Mouse (Mus musculus): ENCODE measurements at regions not wholly inside any gene's neighbourhood (a gene's known extent, or its start where the extent isn't known, plus 50 kb on each side); places are given as distances from the start of the nearest gene placed in this dataset.
"Not testable (repeated sequence)": the region's sequence is repeated elsewhere in the genome, so short reads cannot be mapped to it uniquely, and the experiment has no call there.

DNA sequence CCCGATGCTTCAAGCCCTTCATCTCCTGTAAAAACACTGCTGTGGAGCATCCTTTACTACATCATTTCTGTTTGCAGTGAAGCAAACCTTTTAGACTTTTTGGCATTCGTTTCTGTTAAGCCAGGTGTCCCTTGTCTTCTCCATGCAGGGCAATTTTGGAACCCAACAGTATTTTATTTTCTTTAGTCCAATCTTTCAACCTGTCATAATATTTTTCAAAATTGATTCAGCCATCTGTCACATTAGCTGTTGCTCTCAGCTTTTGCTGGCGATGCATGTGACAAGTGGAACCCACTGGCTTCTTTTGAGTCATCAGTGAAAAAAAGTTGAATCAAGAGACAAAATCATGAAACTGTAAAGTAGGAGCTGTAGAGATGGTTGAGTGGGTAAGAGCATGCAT, 317.9 kb upstream of the Col8a1 start:
- Histone ChIP-seq H3K36me3 (no peaks in the 10 kb centered on the region), H3K9me3 (replicated peaks) (no peaks in the 10 kb centered on the region), H3K4me2 (replicated peaks) (no peak overlapping the region), H3K27ac (no peak overlapping the region), H3K4me1 (no peaks in the 10 kb centered on the region), H3K9ac (no peak overlapping the region), H3K4me3 (no peak overlapping the region), H3K27me3 (no peaks in the 10 kb centered on the region)
- no peak for ATAC-seq (ENCODE audit: low FRiP score)
- 87% methylated on average over 3 of the region's 3 CpGs for WGBS

DNA sequence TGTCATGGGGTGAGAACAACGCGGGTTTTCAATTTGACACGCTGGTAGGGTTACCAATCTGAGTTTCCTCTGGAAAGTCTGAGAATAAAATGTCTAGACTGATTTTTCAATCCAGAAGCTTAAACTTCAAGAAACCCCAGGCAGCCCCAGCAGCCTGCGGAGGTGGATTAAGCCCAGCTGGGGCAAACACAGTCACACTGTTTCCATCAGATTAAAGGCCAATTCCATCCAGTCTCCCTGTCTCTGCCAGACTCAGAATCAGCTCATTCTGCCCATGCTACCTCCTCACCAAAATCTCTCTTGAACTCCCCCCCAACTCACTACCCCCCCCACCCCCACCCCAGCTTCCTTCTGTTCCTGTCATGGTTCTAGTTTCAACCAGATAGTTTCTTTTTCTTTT, 307.9 kb upstream of the Dcbld2 start:
- no peak overlapping the region for H3K27ac ChIP-seq
- H3K9ac ChIP-seq = no peak overlapping the region
- no peak overlapping the region for H3K4me3 ChIP-seq
- 50% methylated on average over 4 of the region's 4 CpGs for WGBS
- H3K4me2 ChIP-seq (replicated peaks) = no peak overlapping the region
- no peaks in the 10 kb centered on the region for H3K27me3 ChIP-seq
- no peaks in the 10 kb centered on the region for H3K36me3 ChIP-seq
- H3K4me1 ChIP-seq = no peaks in the 10 kb centered on the region
- ATAC-seq (ENCODE audit: low FRiP score) = no peak
- H3K9me3 ChIP-seq (replicated peaks) = no peaks in the 10 kb centered on the region

DNA sequence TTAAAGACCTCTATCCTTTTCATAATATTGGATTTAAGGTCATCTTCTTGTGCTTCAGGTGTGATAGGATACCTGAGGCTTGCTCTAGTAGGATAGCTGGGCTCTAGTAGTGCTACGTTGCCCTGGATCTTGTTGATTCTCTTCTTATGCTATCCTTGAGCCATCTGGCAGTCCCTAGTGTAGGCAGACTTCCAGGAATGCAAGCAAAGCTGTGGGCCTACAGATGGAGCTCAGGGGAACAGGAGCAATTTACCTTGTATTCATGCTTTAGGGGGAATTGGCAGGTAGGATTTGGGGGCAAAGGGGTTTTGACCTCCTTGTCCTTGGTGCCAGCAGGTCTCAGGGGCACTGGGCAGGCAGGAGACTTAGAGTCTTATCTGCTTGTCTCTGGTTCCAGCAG, 297.8 kb upstream of the Dcbld2 start:
- no peak overlapping the region for H3K27ac ChIP-seq
- no peaks in the 10 kb centered on the region for H3K27me3 ChIP-seq
- ATAC-seq (ENCODE audit: low FRiP score) = no peak
- H3K4me3 ChIP-seq = no peak overlapping the region
- no peak overlapping the region for H3K4me2 ChIP-seq (replicated peaks)
- H3K36me3 ChIP-seq = no peaks in the 10 kb centered on the region
- WGBS = 78% methylated on average over 1 of the region's 1 CpGs
- no peak overlapping the region for H3K9ac ChIP-seq
- no peaks in the 10 kb centered on the region for H3K4me1 ChIP-seq
- H3K9me3 ChIP-seq (replicated peaks) = no peaks in the 10 kb centered on the region

DNA sequence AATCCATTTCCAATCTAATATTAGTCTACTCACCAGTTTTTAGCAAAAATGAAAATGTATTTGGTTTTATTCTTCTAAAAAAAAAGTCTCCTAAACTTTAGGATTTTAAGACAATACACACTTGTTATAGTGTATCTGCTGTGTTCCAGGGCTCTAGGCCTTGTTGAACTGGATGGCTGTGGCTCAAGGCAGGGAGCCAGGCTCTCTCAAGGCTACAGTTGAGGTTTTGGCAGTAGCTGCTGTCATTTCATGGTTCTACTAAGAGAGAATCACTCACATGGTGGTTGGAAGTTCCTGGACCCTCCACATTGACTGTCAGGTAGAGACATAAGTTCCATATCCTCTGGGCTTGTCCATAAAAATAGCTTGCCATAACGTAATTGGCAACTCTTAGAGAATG, 282.2 kb upstream of the Dcbld2 start:
- no peaks in the 10 kb centered on the region for H3K27me3 ChIP-seq
- H3K4me3 ChIP-seq = no peak overlapping the region
- H3K9ac ChIP-seq = no peak overlapping the region
- no peak for ATAC-seq (ENCODE audit: low FRiP score)
- no peaks in the 10 kb centered on the region for H3K36me3 ChIP-seq
- H3K4me1 ChIP-seq = no peaks in the 10 kb centered on the region
- no peak overlapping the region for H3K27ac ChIP-seq
- H3K4me2 ChIP-seq (replicated peaks) = no peak overlapping the region
- no peaks in the 10 kb centered on the region for H3K9me3 ChIP-seq (replicated peaks)
- 70% methylated on average over 1 of the region's 1 CpGs for WGBS

DNA sequence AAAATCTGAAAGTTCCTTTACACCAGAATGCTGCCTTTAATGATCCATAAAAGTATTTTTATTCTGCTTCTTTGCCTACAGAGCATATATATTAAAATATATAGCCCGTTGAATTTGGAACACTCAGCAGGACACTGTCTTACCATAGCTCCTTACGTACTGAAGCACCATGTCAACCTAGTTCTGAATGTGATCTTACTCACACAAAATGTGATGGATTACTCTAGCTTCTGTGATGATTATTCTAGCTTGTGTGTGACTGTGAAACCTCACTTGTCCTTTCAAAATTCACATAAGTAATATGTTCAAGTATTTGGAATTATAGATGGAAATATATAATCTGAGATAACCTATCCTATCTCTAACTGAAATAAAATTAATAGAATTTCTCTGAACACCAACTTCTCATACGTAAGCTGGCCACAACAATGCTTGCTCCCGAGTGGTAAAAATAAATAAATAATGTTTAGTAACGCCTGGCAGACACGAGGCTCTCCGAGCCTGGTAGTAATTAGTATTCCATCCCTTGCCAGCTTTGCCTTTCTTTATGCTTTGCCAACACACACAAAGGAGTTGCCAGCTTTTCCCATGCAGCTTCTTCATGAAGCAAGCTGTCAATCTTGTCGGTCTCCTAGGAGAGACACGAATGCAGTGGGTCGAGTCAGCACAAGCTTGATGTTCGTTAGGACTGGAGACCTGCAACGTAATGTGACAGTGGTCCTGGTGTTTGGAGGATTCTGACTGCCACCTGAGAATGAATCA, 271.9 kb upstream of the Dcbld2 start:
- Histone ChIP-seq H3K9ac (no peak overlapping the region), H3K4me3 (no peak overlapping the region), H3K27ac (no peak overlapping the region), H3K9me3 (replicated peaks) (no peaks in the 10 kb centered on the region), H3K27me3 (no peaks in the 10 kb centered on the region), H3K4me1 (peaks cover 4% of the 10 kb centered on the region; the same call in 1 of the 2 replicates), H3K36me3 (no peaks in the 10 kb centered on the region), H3K4me2 (replicated peaks) (peak overlapping the region; percentile 21)
- peak; percentile 88 for ATAC-seq (ENCODE audit: low FRiP score)
- 34% methylated on average over 12 of the region's 12 CpGs for WGBS

GRCm38 (mm10) chr16:58136979-58137378, 271.3 kb upstream of the Dcbld2 start:
- no peaks in the 10 kb centered on the region for H3K27me3 ChIP-seq
- no peaks in the 10 kb centered on the region for H3K9me3 ChIP-seq (replicated peaks)
- H3K4me2 ChIP-seq (replicated peaks) = peak overlapping the region; percentile 21; the same call in 1 of the 2 replicates
- H3K4me1 ChIP-seq = peaks cover 4% of the 10 kb centered on the region; the same call in 1 of the 2 replicates
- no peaks in the 10 kb centered on the region for H3K36me3 ChIP-seq
- no peak overlapping the region for H3K4me3 ChIP-seq
- 88% methylated on average over 7 of the region's 7 CpGs for WGBS
- no peak overlapping the region for H3K27ac ChIP-seq
- ATAC-seq (ENCODE audit: low FRiP score) = no peak
- no peak overlapping the region for H3K9ac ChIP-seq

- peaks cover 4% of the 10 kb centered on the region; the same call in 1 of the 2 replicates for H3K4me1 ChIP-seq
- H3K27me3 ChIP-seq = no peaks in the 10 kb centered on the region
- H3K9ac ChIP-seq = no peak overlapping the region
- no peak overlapping the region for H3K4me3 ChIP-seq
- H3K9me3 ChIP-seq (replicated peaks) = no peaks in the 10 kb centered on the region
- no peaks in the 10 kb centered on the region for H3K36me3 ChIP-seq
- ATAC-seq (ENCODE audit: low FRiP score) = no peak
- H3K27ac ChIP-seq = no peak overlapping the region
- 82% methylated on average over 4 of the region's 4 CpGs for WGBS
- H3K4me2 ChIP-seq (replicated peaks) = no peak overlapping the region
Observed at GRCm38 (mm10) chr16:58137728-58138279, 270.4 kb upstream of the Dcbld2 start.

GRCm38 (mm10) chr16:58146479-58146878, 261.8 kb upstream of the Dcbld2 start:
- H3K4me3 ChIP-seq = no peak overlapping the region
- no peaks in the 10 kb centered on the region for H3K36me3 ChIP-seq
- WGBS = 36% methylated on average over 6 of the region's 6 CpGs
- H3K4me1 ChIP-seq = no peaks in the 10 kb centered on the region
- no peaks in the 10 kb centered on the region for H3K27me3 ChIP-seq
- no peak overlapping the region for H3K4me2 ChIP-seq (replicated peaks)
- H3K9ac ChIP-seq = no peak overlapping the region
- H3K9me3 ChIP-seq (replicated peaks) = no peaks in the 10 kb centered on the region
- H3K27ac ChIP-seq = no peak overlapping the region
- no peak for ATAC-seq (ENCODE audit: low FRiP score)

GRCm38 (mm10) chr16:58155538-58155937, 252.7 kb upstream of the Dcbld2 start:
- H3K36me3 ChIP-seq = no peaks in the 10 kb centered on the region
- no peaks in the 10 kb centered on the region for H3K9me3 ChIP-seq (replicated peaks)
- H3K27ac ChIP-seq = no peak overlapping the region
- H3K9ac ChIP-seq = no peak overlapping the region
- 0 out of 2 replicates have a peak, but pooled peaks have one; percentile 32 for ATAC-seq (ENCODE audit: low FRiP score)
- no peak overlapping the region for H3K4me2 ChIP-seq (replicated peaks)
- no peaks in the 10 kb centered on the region for H3K27me3 ChIP-seq
- no peaks in the 10 kb centered on the region; the same call in 1 of the 2 replicates for H3K4me1 ChIP-seq
- WGBS = 45% methylated on average over 4 of the region's 4 CpGs
- no peak overlapping the region for H3K4me3 ChIP-seq

- Histone ChIP-seq H3K36me3 (no peaks in the 10 kb centered on the region), H3K9ac (no peak overlapping the region), H3K27ac (no peak overlapping the region), H3K9me3 (replicated peaks) (no peaks in the 10 kb centered on the region), H3K27me3 (no peaks in the 10 kb centered on the region), H3K4me2 (replicated peaks) (no peak overlapping the region), H3K4me1 (no peaks in the 10 kb centered on the region), H3K4me3 (no peak overlapping the region)
- no peak for ATAC-seq (ENCODE audit: low FRiP score)
- 74% methylated on average over 5 of the region's 5 CpGs for WGBS
Observed at GRCm38 (mm10) chr16:58178744-58179401, 229.4 kb upstream of the Dcbld2 start.

- not testable (repeated sequence) for ATAC-seq (ENCODE audit: low FRiP score)
Observed at GRCm38 (mm10) chr16:58179981-58180380, 228.3 kb upstream of the Dcbld2 start.

GRCm38 (mm10) chr16:58194619-58195497, 213.4 kb upstream of the Dcbld2 start:
- WGBS = 84% methylated on average over 5 of the region's 5 CpGs
- ATAC-seq (ENCODE audit: low FRiP score) = no peak

More at GRCm38 (mm10) chr16:58179981-58180380, 228.3 kb upstream of the Dcbld2 start:
- H3K27ac ChIP-seq; H3K4me3 ChIP-seq; H3K4me1 ChIP-seq; H3K36me3 ChIP-seq; H3K9ac ChIP-seq; H3K4me2 ChIP-seq (replicated peaks); H3K9me3 ChIP-seq (replicated peaks); H3K27me3 ChIP-seq: not testable (repeated sequence)

More at GRCm38 (mm10) chr16:58194619-58195497, 213.4 kb upstream of the Dcbld2 start:
- no peaks in the 10 kb centered on the region for H3K4me1 ChIP-seq
- H3K9me3 ChIP-seq (replicated peaks) = no peaks in the 10 kb centered on the region
- H3K27me3 ChIP-seq = no peaks in the 10 kb centered on the region
- no peak overlapping the region for H3K4me2 ChIP-seq (replicated peaks)
- no peaks in the 10 kb centered on the region for H3K36me3 ChIP-seq
- no peak overlapping the region for H3K9ac ChIP-seq
- H3K27ac ChIP-seq = no peak overlapping the region
- H3K4me3 ChIP-seq = no peak overlapping the region

All from hindbrain, embryonic 12.5 days (tissue).